Mouse (Mus musculus): Measurements from ENCODE around the gene Rassf7. TPM values are rescaled to one million over a fixed set of nuclear protein-coding genes. Genes with fewer than 3 reads are reported as not detected.

Rassf7 gene
- polyA plus RNA-seq, 1 experiment, result 54.5 TPM

DNA sequence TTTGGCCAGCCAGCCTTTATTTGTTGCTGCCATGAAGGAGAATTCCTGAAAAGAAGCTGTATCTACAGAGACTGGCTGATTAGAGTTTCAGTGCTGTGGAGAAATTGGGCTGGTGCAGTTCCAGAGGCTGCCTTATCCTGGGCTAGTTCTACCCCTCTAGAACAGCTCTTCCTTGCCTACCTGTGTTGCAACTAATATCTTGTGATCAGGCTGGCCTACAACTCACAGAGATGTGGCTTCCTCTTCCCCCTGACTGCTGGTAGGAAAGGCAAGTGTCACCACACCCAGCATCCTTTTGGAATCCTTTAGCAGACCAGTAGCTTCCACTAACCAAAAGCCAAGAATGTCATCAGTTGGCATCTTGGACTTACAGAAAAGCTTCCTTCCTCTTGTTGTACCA lies 45.8 kb upstream of the Rassf7 start:
- Histone ChIP-seq H3K27me3 (ENCODE audit: control insufficient read depth, insufficient read depth, insufficient read length) (no peaks in the 10 kb centered on the region), H3K4me3 (no peak overlapping the region), H3K79me2 (ENCODE audit: control insufficient read depth, insufficient read depth) (peaks cover 14% of the 10 kb centered on the region), H3K36me3 (ENCODE audit: control insufficient read depth, insufficient read depth) (peaks cover 14% of the 10 kb centered on the region), H3K4me2 (ENCODE audit: low read depth) (peak overlapping the region; percentile 85), H3ac (ENCODE audit: control insufficient read depth, insufficient read length) (no peak overlapping the region)
- no peak for TF ChIP-seq MYOD1 (IDR thresholded peaks at IDR 0.05; ENCODE audit: control insufficient read depth in 1 of 3, insufficient read length in 2 of 3, low read depth in 2 of 3)
- no peak for TF ChIP-seq TCF3 (IDR thresholded peaks at IDR 0.05; ENCODE audit: insufficient read length, low read depth)
- TF ChIP-seq SRF (IDR thresholded peaks at IDR 0.05; ENCODE audit: control insufficient read depth, insufficient read length, low read depth), result no peak
- TF ChIP-seq E2F4 (IDR thresholded peaks at IDR 0.05; ENCODE audit: insufficient read depth), result no peak
- TF ChIP-seq POLR2AphosphoS2 (IDR thresholded peaks at IDR 0.05; ENCODE audit: insufficient read length, low read depth), result no peak

DNA sequence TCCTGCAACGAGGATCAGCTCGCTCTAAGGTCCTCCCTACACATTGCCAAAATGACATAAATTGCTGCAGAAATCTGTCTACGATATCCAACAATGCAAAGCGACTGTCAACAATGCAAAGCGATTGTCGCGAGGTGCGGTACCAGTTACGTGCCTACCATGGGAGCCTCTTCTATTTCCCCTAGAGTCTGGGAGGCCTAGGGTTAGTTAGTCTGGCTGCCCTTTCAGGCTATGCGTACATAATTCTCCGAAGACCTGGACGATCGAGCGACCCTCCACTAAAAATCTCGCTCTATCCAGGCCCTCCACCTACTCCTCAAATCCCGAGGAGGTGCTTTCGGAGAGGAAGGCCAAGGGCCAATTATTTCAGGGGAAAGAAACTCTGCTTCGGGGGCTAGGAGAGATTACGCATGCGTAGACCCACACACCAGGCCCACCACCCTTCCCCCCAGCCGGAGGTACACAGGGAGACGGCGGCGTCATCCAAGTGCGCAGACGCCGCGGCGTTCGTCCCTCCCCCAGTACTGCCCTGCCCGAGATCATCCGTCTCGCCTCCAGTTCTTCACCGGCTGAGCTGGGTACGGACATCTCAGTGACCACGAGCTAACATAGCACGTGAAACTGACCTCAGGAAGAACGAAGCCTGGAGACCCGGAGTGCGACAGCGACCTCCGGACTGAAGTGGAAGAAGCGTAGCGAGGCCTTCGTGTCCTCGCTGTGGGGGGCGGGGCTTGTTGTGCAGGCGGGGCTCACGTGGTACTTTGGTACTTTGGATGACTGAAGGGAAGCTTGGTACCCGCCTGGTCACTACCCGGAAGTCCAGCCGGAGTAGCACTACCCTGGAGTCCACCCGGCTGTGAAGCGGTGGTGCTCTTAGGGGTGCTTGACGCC lies 43.3 kb upstream of the Rassf7 start, which contains the start of gene Rnh1:
Gene Rnh1, minus strand, starts transcription at position 742 of the 891 bp plus-strand sequence.
- Histone ChIP-seq H3K27me3 (ENCODE audit: control insufficient read depth, insufficient read depth, insufficient read length) (no peaks in the 10 kb centered on the region), H3ac (ENCODE audit: control insufficient read depth, insufficient read length) (peak within 1 kb of the TSS; percentile 46), H3K79me2 (ENCODE audit: control insufficient read depth, insufficient read depth) (peaks cover 4% of the 10 kb centered on the region), H3K36me3 (ENCODE audit: control insufficient read depth, insufficient read depth) (no peaks in the 10 kb centered on the region), H3K4me2 (ENCODE audit: low read depth) (peak within 1 kb of the TSS; percentile 82), H3K4me3 (peak within 1 kb of the TSS; percentile 59)
- TF ChIP-seq E2F4 (IDR thresholded peaks at IDR 0.05; ENCODE audit: insufficient read depth), result no peak
- peak; percentile 67 for TF ChIP-seq POLR2A (IDR thresholded peaks at IDR 0.05; ENCODE audit: insufficient read length, low read depth)
- TF ChIP-seq REST (IDR thresholded peaks at IDR 0.05; ENCODE audit: insufficient read depth, insufficient read length), result no peak
- TF ChIP-seq SRF (IDR thresholded peaks at IDR 0.05; ENCODE audit: control insufficient read depth, insufficient read length, low read depth), result no peak
- TF ChIP-seq TCF12 (IDR thresholded peaks at IDR 0.05; ENCODE audit: insufficient read depth, poor library complexity, severe bottlenecking), result no peak
- TF ChIP-seq MYOG (IDR thresholded peaks at IDR 0.05; ENCODE audit: control insufficient read depth in 1 of 3, insufficient read depth in 1 of 3, insufficient read length in 2 of 3, low read depth in 2 of 3), result peak in 1 of 3 experiments; percentile 29
- TF ChIP-seq MAX (IDR thresholded peaks at IDR 0.05; ENCODE audit: low read depth), result peak; percentile 4
- peak in 1 of 3 experiments; percentile 6 for TF ChIP-seq MYOD1 (IDR thresholded peaks at IDR 0.05; ENCODE audit: control insufficient read depth in 1 of 3, insufficient read length in 2 of 3, low read depth in 2 of 3)
- peak; percentile 86 for TF ChIP-seq USF1 (IDR thresholded peaks at IDR 0.05; ENCODE audit: low read depth)
- TF ChIP-seq TCF3 (IDR thresholded peaks at IDR 0.05; ENCODE audit: insufficient read length, low read depth), result no peak
- no peak for TF ChIP-seq CEBPB (IDR thresholded peaks at IDR 0.05; ENCODE audit: insufficient read depth, poor library complexity, severe bottlenecking)
- peak; percentile 83 for TF ChIP-seq POLR2AphosphoS2 (IDR thresholded peaks at IDR 0.05; ENCODE audit: insufficient read length, low read depth)

DNA sequence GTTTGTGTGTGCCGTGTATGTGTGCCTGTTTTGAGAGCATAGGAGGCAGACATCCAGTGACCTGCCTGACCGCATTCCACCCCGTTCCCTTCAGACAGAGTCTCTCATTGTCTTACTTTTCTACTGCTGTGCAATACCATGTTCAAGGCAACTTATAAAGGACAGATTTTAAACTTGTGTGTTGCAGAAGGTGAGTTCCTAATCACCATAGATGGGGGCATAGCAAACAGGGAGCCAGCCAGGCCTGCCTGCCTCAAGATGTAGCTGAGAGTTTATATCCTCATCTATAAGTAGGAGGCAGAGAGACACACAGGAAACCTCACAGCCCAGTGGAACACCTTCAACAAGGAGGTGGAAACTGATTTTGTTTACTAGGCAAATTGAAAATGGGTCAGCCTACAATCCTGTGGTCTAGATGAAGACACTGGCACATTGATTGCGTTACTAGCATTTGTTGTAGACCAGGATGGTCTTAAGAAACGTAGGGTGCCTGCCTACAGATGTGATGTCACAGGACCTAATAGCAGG lies 42.3 kb upstream of the Rassf7 start:
- peak overlapping the region; percentile 82 for H3K4me2 ChIP-seq (ENCODE audit: low read depth)
- no peak overlapping the region for H3ac ChIP-seq (ENCODE audit: control insufficient read depth, insufficient read length)
- peaks cover under 1% of the 10 kb centered on the region for H3K27me3 ChIP-seq (ENCODE audit: control insufficient read depth, insufficient read depth, insufficient read length)
- H3K4me3 ChIP-seq, result peak overlapping the region; percentile 59
- no peaks in the 10 kb centered on the region for H3K36me3 ChIP-seq (ENCODE audit: control insufficient read depth, insufficient read depth)
- TF ChIP-seq MAX (IDR thresholded peaks at IDR 0.05; ENCODE audit: low read depth), result no peak
- no peak for TF ChIP-seq TCF12 (IDR thresholded peaks at IDR 0.05; ENCODE audit: insufficient read depth, poor library complexity, severe bottlenecking)
- TF ChIP-seq REST (IDR thresholded peaks at IDR 0.05; ENCODE audit: insufficient read depth, insufficient read length), result no peak
- TF ChIP-seq POLR2AphosphoS2 (IDR thresholded peaks at IDR 0.05; ENCODE audit: insufficient read length, low read depth), result no peak
- TF ChIP-seq USF1 (IDR thresholded peaks at IDR 0.05; ENCODE audit: low read depth), result no peak
- no peak for TF ChIP-seq MYOD1 (IDR thresholded peaks at IDR 0.05; ENCODE audit: control insufficient read depth in 1 of 3, insufficient read length in 2 of 3, low read depth in 2 of 3)
- no peak for TF ChIP-seq SRF (IDR thresholded peaks at IDR 0.05; ENCODE audit: control insufficient read depth, insufficient read length, low read depth)
- TF ChIP-seq CEBPB (IDR thresholded peaks at IDR 0.05; ENCODE audit: insufficient read depth, poor library complexity, severe bottlenecking), result no peak
- no peak for TF ChIP-seq E2F4 (IDR thresholded peaks at IDR 0.05; ENCODE audit: insufficient read depth)
- no peak for TF ChIP-seq TCF3 (IDR thresholded peaks at IDR 0.05; ENCODE audit: insufficient read length, low read depth)
- no peak for TF ChIP-seq POLR2A (IDR thresholded peaks at IDR 0.05; ENCODE audit: insufficient read length, low read depth)
- TF ChIP-seq MYOG (IDR thresholded peaks at IDR 0.05; ENCODE audit: control insufficient read depth in 1 of 3, insufficient read depth in 1 of 3, insufficient read length in 2 of 3, low read depth in 2 of 3), result no peak
- no peaks in the 10 kb centered on the region for H3K79me2 ChIP-seq (ENCODE audit: control insufficient read depth, insufficient read depth)

DNA sequence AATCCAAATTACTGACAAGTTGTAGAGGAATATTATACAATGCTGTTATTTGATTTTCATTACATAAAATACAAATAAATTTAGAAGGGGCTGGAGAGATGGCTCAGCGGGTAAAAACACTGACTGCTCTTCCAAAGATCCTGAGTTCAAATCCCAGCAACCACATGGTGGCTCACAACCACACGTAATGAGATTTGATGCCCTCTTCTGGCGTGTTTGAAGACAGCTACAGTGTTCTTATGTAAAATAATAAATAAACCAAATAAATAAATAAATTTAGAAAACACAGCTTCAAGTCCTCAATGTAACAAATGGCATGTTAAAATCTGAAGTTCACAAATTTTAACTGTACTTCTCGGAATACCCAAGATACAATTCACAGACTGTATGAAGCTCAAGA lies 40.6 kb upstream of the Rassf7 start:
- no peak overlapping the region for H3K4me2 ChIP-seq (ENCODE audit: low read depth)
- TF ChIP-seq REST (IDR thresholded peaks at IDR 0.05; ENCODE audit: insufficient read depth, insufficient read length), result no peak
- TF ChIP-seq MAX (IDR thresholded peaks at IDR 0.05; ENCODE audit: low read depth), result no peak
- no peak for TF ChIP-seq POLR2AphosphoS2 (IDR thresholded peaks at IDR 0.05; ENCODE audit: insufficient read length, low read depth)
- no peak for TF ChIP-seq E2F4 (IDR thresholded peaks at IDR 0.05; ENCODE audit: insufficient read depth)
- no peak for TF ChIP-seq TCF3 (IDR thresholded peaks at IDR 0.05; ENCODE audit: insufficient read length, low read depth)
- TF ChIP-seq USF1 (IDR thresholded peaks at IDR 0.05; ENCODE audit: low read depth), result no peak
- no peak for TF ChIP-seq CEBPB (IDR thresholded peaks at IDR 0.05; ENCODE audit: insufficient read depth, poor library complexity, severe bottlenecking)
- TF ChIP-seq MYOG (IDR thresholded peaks at IDR 0.05; ENCODE audit: control insufficient read depth in 1 of 3, insufficient read depth in 1 of 3, insufficient read length in 2 of 3, low read depth in 2 of 3), result no peak
- TF ChIP-seq TCF12 (IDR thresholded peaks at IDR 0.05; ENCODE audit: insufficient read depth, poor library complexity, severe bottlenecking), result no peak
- no peak for TF ChIP-seq MYOD1 (IDR thresholded peaks at IDR 0.05; ENCODE audit: control insufficient read depth in 1 of 3, insufficient read length in 2 of 3, low read depth in 2 of 3)
- TF ChIP-seq POLR2A (IDR thresholded peaks at IDR 0.05; ENCODE audit: insufficient read length, low read depth), result no peak
- no peak for TF ChIP-seq SRF (IDR thresholded peaks at IDR 0.05; ENCODE audit: control insufficient read depth, insufficient read length, low read depth)
- H3K27me3 ChIP-seq (ENCODE audit: control insufficient read depth, insufficient read depth, insufficient read length), result peaks cover 6% of the 10 kb centered on the region
- no peak overlapping the region for H3K4me3 ChIP-seq
- H3K36me3 ChIP-seq (ENCODE audit: control insufficient read depth, insufficient read depth), result no peaks in the 10 kb centered on the region
- H3ac ChIP-seq (ENCODE audit: control insufficient read depth, insufficient read length), result no peak overlapping the region
- no peaks in the 10 kb centered on the region for H3K79me2 ChIP-seq (ENCODE audit: control insufficient read depth, insufficient read depth)
